Mouse (Mus musculus) liver, adult 2 months (tissue): ENCODE measurements around the gene H2al2a.

ENCODE experiments used
- CTCF ChIP-seq: fragments of 200-500 bp; IDR thresholded peaks from 2 replicates; pipeline ENCODE4 v1.5.1; 2011; ENCODE audit warnings: low read depth, low read length, control low read depth
- POLR2A ChIP-seq: fragments of 200-500 bp; IDR thresholded peaks from 2 replicates; pipeline ENCODE4 v1.6.1; 2011; ENCODE audit warnings: low read length, control low read depth; ENCODE audit not compliant: insufficient read depth; ENCODE audit errors: extremely low read depth

DNA sequence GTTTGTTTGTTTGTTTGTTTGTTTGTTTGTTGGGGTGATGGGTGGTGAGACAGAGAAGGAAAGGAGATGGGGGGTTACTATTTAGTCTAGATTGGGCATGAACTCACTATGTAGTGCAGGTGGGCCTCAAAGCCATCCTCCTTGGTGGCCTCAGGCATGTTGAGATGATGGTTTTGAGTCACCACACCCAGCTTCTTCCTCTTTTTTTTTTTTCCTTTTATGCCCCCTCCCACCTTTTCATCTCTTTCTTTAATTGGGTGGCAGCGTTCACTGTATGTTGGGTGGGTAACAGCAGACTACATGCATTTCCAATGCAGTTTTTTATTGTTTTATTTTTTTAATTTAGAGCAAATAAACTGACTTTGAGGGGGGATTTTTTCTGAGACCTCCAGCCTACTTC is 19.9 kb upstream of the H2al2a start:
- TF ChIP-seq CTCF (no peak), POLR2A (no peak)
